Mouse (Mus musculus) embryonic facial prominence, embryonic 14.5 days (tissue): Measurements from ENCODE around the gene Fam241b. TPM values are rescaled to one million over a fixed set of nuclear protein-coding genes. Genes with fewer than 3 reads are reported as not detected.

Experiments used
- ATAC-seq: fragments of 200-750 bp; cut with Nextera tagmentation; 2 replicates; pipeline ENCODE4 v1.8.0; 2017; ENCODE audit warnings: low read depth, moderate number of reproducible peaks, moderate TSS enrichment
- DNase-seq: peaks from one replicate; pipeline ENCODE4 v3.0.0-alpha.2; 2015; ENCODE audit warnings: low spot score
- H3K27ac ChIP-seq: fragments of 300-500 bp; sonication (generic); replicated peaks from 2 replicates; pipeline ENCODE4 v1.5.1; 2014; ENCODE audit warnings: low read depth, mild to moderate bottlenecking, low read length, moderate library complexity
- H3K27me3 ChIP-seq: fragments of 300-500 bp; sonication (generic); replicated peaks from 2 replicates; pipeline ENCODE4 v1.6.1; 2014; ENCODE audit warnings: low read length; ENCODE audit not compliant: control insufficient read depth, insufficient read depth
- H3K36me3 ChIP-seq: fragments of 300-500 bp; sonication (generic); 2 replicates; pipeline ENCODE4 v1.6.1; 2014; ENCODE audit warnings: low read length, mixed read lengths; ENCODE audit not compliant: control insufficient read depth, insufficient read depth
- H3K4me1 ChIP-seq: fragments of 300-500 bp; sonication (generic); 2 replicates; pipeline ENCODE4 v1.6.1; 2014; ENCODE audit warnings: antibody characterized with exemption, low read length; ENCODE audit not compliant: control insufficient read depth, insufficient read depth
- H3K4me2 ChIP-seq: fragments of 300-500 bp; sonication (generic); 2 replicates; pipeline ENCODE4 v1.6.1; 2014; ENCODE audit warnings: low read depth, mild to moderate bottlenecking, low read length, moderate library complexity, mixed read lengths
- H3K4me3 ChIP-seq: fragments of 300-500 bp; sonication (generic); 2 replicates; pipeline ENCODE4 v1.5.1; 2014; ENCODE audit warnings: low read depth, mild to moderate bottlenecking, low read length
- H3K9ac ChIP-seq: fragments of 300-500 bp; sonication (generic); 2 replicates; pipeline ENCODE4 v1.6.1; 2014; ENCODE audit warnings: low read depth, mild to moderate bottlenecking, low read length, moderate library complexity, mixed read lengths
- H3K9me3 ChIP-seq: fragments of 300-500 bp; sonication (generic); 2 replicates; pipeline ENCODE4 v1.6.1; 2016; ENCODE audit warnings: low read length; ENCODE audit not compliant: control insufficient read depth
- WGBS: fragments of 180-500 bp; shearing (Covaris S2); extraction: QIAGEN DNeasy Blood & Tissue Kit; methylation state at CpG from one replicate; pipeline ENCODE4 v1.1.7; 2014; 5-methylcytosine and 5-hydroxymethylcytosine counted together
- polyA plus RNA-seq: library from polyadenylated mRNA; unstranded; fragments of >200 nt; fragmentation: Nextera tagmentation; extraction: Ambion mirVana; gene quantifications from 2 replicates; pipeline ENCODE4 v1.2.1, GENCODE M21; 2014

The Fam241b gene
- polyA plus RNA-seq, 1 experiment from 2014 or later: 3.0 TPM

GRCm38 (mm10) chr10:62111207-62111576, 32.5 kb downstream of the Fam241b start:
- 40% methylated on average over 6 of the region's 6 CpGs for WGBS
- peaks cover 4% of the 10 kb centered on the region for H3K4me1 ChIP-seq

GRCm38 (mm10) chr10:62110504-62111206, 33.1 kb downstream of the Fam241b start:
- Histone ChIP-seq H3K27ac (no peak overlapping the region), H3K4me3 (peak overlapping the region; percentile 69), H3K9ac (peak overlapping the region; percentile 78), H3K4me1 (peaks cover 4% of the 10 kb centered on the region), H3K36me3 (no peaks in the 10 kb centered on the region), H3K4me2 (peak overlapping the region; percentile 98), H3K9me3 (no peaks in the 10 kb centered on the region), H3K27me3 (peaks cover 15% of the 10 kb centered on the region)
- peak; percentile 87 for ATAC-seq
- DNase-seq: peak; percentile 63
- WGBS: 1% methylated on average over 56 of the region's 57 CpGs

More at GRCm38 (mm10) chr10:62111207-62111576, 32.5 kb downstream of the Fam241b start:
- Histone ChIP-seq H3K36me3 (no peaks in the 10 kb centered on the region), H3K27me3 (peaks cover 15% of the 10 kb centered on the region), H3K27ac (no peak overlapping the region), H3K9ac (peak overlapping the region; percentile 78), H3K4me2 (peak overlapping the region; percentile 98), H3K4me3 (peak overlapping the region; percentile 69), H3K9me3 (no peaks in the 10 kb centered on the region)
- peak; percentile 27; the same call in 1 of the 2 replicates for ATAC-seq
- peak; percentile 23 for DNase-seq

GRCm38 (mm10) chr10:62107048-62107447, 36.7 kb downstream of the Fam241b start:
- no peaks in the 10 kb centered on the region for H3K36me3 ChIP-seq
- no peak for ATAC-seq
- no peak overlapping the region for H3K27ac ChIP-seq
- H3K9ac ChIP-seq: no peak overlapping the region
- no peak for DNase-seq
- no peaks in the 10 kb centered on the region for H3K9me3 ChIP-seq
- 62% methylated on average over 9 of the region's 9 CpGs for WGBS
- peaks cover 4% of the 10 kb centered on the region for H3K4me1 ChIP-seq
- H3K4me2 ChIP-seq: no peak overlapping the region
- peaks cover 20% of the 10 kb centered on the region for H3K27me3 ChIP-seq
- H3K4me3 ChIP-seq: no peak overlapping the region

- WGBS: 27% methylated on average over 7 of the region's 7 CpGs
- H3K9ac ChIP-seq: no peak overlapping the region
Measured at GRCm38 (mm10) chr10:62104835-62105576, 38.7 kb downstream of the Fam241b start.

GRCm38 (mm10) chr10:62101504-62102439, 41.9 kb downstream of the Fam241b start:
- Histone ChIP-seq H3K36me3 (no peaks in the 10 kb centered on the region), H3K4me2 (peak overlapping the region; percentile 33), H3K27ac (no peak overlapping the region), H3K4me1 (peaks cover 11% of the 10 kb centered on the region), H3K9ac (no peak overlapping the region), H3K27me3 (peaks cover 6% of the 10 kb centered on the region; the same call in 1 of the 2 replicates), H3K9me3 (no peaks in the 10 kb centered on the region), H3K4me3 (no peak overlapping the region)
- ATAC-seq: peak; percentile 60
- 6% methylated on average over 7 of the region's 7 CpGs for WGBS
- DNase-seq: peak; percentile 91

More at GRCm38 (mm10) chr10:62104835-62105576, 38.7 kb downstream of the Fam241b start:
- Histone ChIP-seq H3K36me3 (no peaks in the 10 kb centered on the region), H3K9me3 (no peaks in the 10 kb centered on the region), H3K4me3 (no peak overlapping the region), H3K4me1 (peaks cover 7% of the 10 kb centered on the region), H3K27ac (no peak overlapping the region), H3K27me3 (peaks cover 9% of the 10 kb centered on the region), H3K4me2 (no peak overlapping the region)
- DNase-seq: peak; percentile 80
- no peak for ATAC-seq

- no peaks in the 10 kb centered on the region for H3K9me3 ChIP-seq
- peaks cover 11% of the 10 kb centered on the region for H3K4me1 ChIP-seq
- H3K4me2 ChIP-seq: no peak overlapping the region
- DNase-seq: peak; percentile 49
- H3K9ac ChIP-seq: no peak overlapping the region
- ATAC-seq: peak; percentile 68; the same call in 1 of the 2 replicates
- peaks cover 6% of the 10 kb centered on the region; the same call in 1 of the 2 replicates for H3K27me3 ChIP-seq
- H3K27ac ChIP-seq: no peak overlapping the region
- H3K4me3 ChIP-seq: no peak overlapping the region
- H3K36me3 ChIP-seq: no peaks in the 10 kb centered on the region
- 58% methylated on average over 10 of the region's 10 CpGs for WGBS
Measured at GRCm38 (mm10) chr10:62099749-62100403, 43.8 kb downstream of the Fam241b start.

- H3K27me3 ChIP-seq: no peaks in the 10 kb centered on the region
- ATAC-seq: no peak
- no peak overlapping the region for H3K4me2 ChIP-seq
- no peak overlapping the region for H3K27ac ChIP-seq
- H3K4me3 ChIP-seq: no peak overlapping the region
- H3K9me3 ChIP-seq: no peaks in the 10 kb centered on the region
- no peaks in the 10 kb centered on the region for H3K4me1 ChIP-seq
- WGBS: 87% methylated on average over 6 of the region's 6 CpGs
- DNase-seq: no peak
- no peak overlapping the region for H3K9ac ChIP-seq
- H3K36me3 ChIP-seq: no peaks in the 10 kb centered on the region
Measured at GRCm38 (mm10) chr10:62094401-62094800, 49.3 kb downstream of the Fam241b start.

GRCm38 (mm10) chr10:62093903-62094302, 49.8 kb downstream of the Fam241b start:
- peaks cover 4% of the 10 kb centered on the region for H3K4me1 ChIP-seq
- H3K9me3 ChIP-seq: no peaks in the 10 kb centered on the region
- H3K4me2 ChIP-seq: no peak overlapping the region
- H3K27ac ChIP-seq: no peak overlapping the region
- no peaks in the 10 kb centered on the region for H3K36me3 ChIP-seq
- no peak for ATAC-seq
- H3K27me3 ChIP-seq: no peaks in the 10 kb centered on the region
- no peak overlapping the region for H3K9ac ChIP-seq
- 74% methylated on average over 7 of the region's 7 CpGs for WGBS
- DNase-seq: no peak
- H3K4me3 ChIP-seq: no peak overlapping the region
